Mouse (Mus musculus) liver, adult 2 months (tissue): Measurements from ENCODE around the gene Trim6.

Experiments
- CTCF ChIP-seq: fragments of 200-500 bp; IDR thresholded peaks from 2 replicates; pipeline ENCODE4 v1.5.1; 2011; ENCODE audit warnings: low read depth, low read length, control low read depth
- POLR2A ChIP-seq: fragments of 200-500 bp; IDR thresholded peaks from 2 replicates; pipeline ENCODE4 v1.6.1; 2011; ENCODE audit warnings: low read length, control low read depth; ENCODE audit not compliant: insufficient read depth; ENCODE audit errors: extremely low read depth

GRCm38 (mm10) chr7:104199822-104200221 is 18.8 kb upstream of the Trim6 start:
- TF ChIP-seq POLR2A (no peak), CTCF (peak; percentile 100)
